Mouse (Mus musculus) heart, postnatal 0 days (tissue): ENCODE measurements around the gene Ddx39b. TPM values are rescaled to one million over a fixed set of nuclear protein-coding genes. Genes with fewer than 3 reads are reported as not detected.

Experiments
- ATAC-seq: fragments of 200-750 bp; cut with Nextera tagmentation; 2 replicates; pipeline ENCODE4 v1.8.0; 2017; ENCODE audit warnings: low read depth, moderate number of reproducible peaks, moderate library complexity; ENCODE audit not compliant: insufficient read depth
- DNase-seq: peaks from one replicate; pipeline ENCODE4 v3.0.0-alpha.2; 2016; ENCODE audit warnings: low spot score
- H3K27ac ChIP-seq: fragments of 300-500 bp; sonication (generic); 2 replicates; pipeline ENCODE4 v1.5.1; 2014; ENCODE audit warnings: low read depth, mild to moderate bottlenecking
- H3K27me3 ChIP-seq: fragments of 300-500 bp; sonication (generic); 2 replicates; pipeline ENCODE4 v1.6.1; 2014; ENCODE audit warnings: low read length, mixed read lengths; ENCODE audit not compliant: control insufficient read depth, insufficient read depth
- H3K36me3 ChIP-seq: fragments of 300-500 bp; sonication (generic); replicated peaks from 2 replicates; pipeline ENCODE4 v1.6.1; 2014; ENCODE audit warnings: low read length, mixed read lengths; ENCODE audit not compliant: control insufficient read depth, insufficient read depth
- H3K4me1 ChIP-seq: fragments of 300-500 bp; sonication (generic); 2 replicates; pipeline ENCODE4 v1.6.1; 2014; ENCODE audit warnings: antibody characterized with exemption; ENCODE audit not compliant: control insufficient read depth, insufficient read depth
- H3K4me2 ChIP-seq: fragments of 300-500 bp; sonication (generic); 2 replicates; pipeline ENCODE4 v1.6.1; 2014; ENCODE audit warnings: low read depth, mild to moderate bottlenecking, low read length, moderate library complexity
- H3K4me3 ChIP-seq: fragments of 300-500 bp; sonication (generic); 2 replicates; pipeline ENCODE4 v1.5.1; 2014; ENCODE audit warnings: low read depth, low read length
- H3K9ac ChIP-seq: fragments of 300-500 bp; sonication (generic); replicated peaks from 2 replicates; pipeline ENCODE4 v1.6.1; 2014; ENCODE audit warnings: low read depth, low read length, mixed read lengths
- H3K9me3 ChIP-seq: fragments of 300-500 bp; sonication (generic); replicated peaks from 2 replicates; pipeline ENCODE4 v1.6.1; 2016; ENCODE audit warnings: low read length; ENCODE audit not compliant: control insufficient read depth
- CTCF ChIP-seq: IDR thresholded peaks from 2 replicates; pipeline ENCODE4 v1.5.1; 2016; ENCODE audit warnings: antibody characterized with exemption, control low read depth, low read depth
- EP300 ChIP-seq: IDR thresholded peaks from 2 replicates; pipeline ENCODE4 v1.6.1; 2016; ENCODE audit warnings: antibody characterized with exemption, low read depth
- WGBS: fragments of 180-500 bp; shearing (Covaris S2); extraction: QIAGEN DNeasy Blood & Tissue Kit; methylation state at CpG from one replicate; pipeline ENCODE4 v1.1.7; 2014; 5-methylcytosine and 5-hydroxymethylcytosine counted together
- polyA plus RNA-seq: library from polyadenylated mRNA; unstranded; fragments of >200 nt; fragmentation: Nextera tagmentation; extraction: Ambion mirVana; gene quantifications from 2 replicates; pipeline ENCODE4 v1.2.1, GENCODE M21; 2015
- total RNA-seq: library from RNA; depleted of rRNA; stranded (reverse); fragments of >200 nt; gene quantifications from 2 replicates; pipeline ENCODE4 v1.2.3, GENCODE M21; 2014; ENCODE audit warnings: low replicate concordance

The Ddx39b gene
- total and polyA plus RNA-seq, 2 experiments from 2014 or later = 131 to 162 TPM

DNA sequence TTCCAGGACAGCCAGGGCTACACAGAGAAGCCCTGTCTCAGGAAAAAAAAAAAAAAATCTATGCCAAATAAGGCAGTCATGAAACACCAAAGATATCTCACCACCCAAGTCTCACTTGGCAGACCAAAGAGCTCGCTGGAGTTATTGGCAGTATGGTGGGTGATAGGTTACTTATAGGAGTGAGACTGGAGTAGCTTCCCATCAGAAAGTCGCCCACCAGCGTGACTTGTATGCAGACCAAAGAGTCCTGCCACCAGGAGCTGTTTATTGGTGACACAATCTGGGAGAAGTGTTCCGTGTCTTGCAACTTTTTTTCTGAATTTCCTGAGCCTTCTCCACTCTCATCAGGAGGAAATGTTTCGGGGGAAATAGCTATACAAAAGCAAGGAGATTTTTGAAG lies 1.8 kb upstream of the Ddx39b start:
- Histone ChIP-seq H3K27me3 (no peaks in the 10 kb centered on the region), H3K4me2 (no peak overlapping the region), H3K36me3 (peaks cover 16% of the 10 kb centered on the region), H3K27ac (peak overlapping the region; percentile 100), H3K9ac (no peak overlapping the region), H3K4me3 (no peak overlapping the region), H3K9me3 (no peaks in the 10 kb centered on the region), H3K4me1 (peaks cover 24% of the 10 kb centered on the region)
- 79% methylated on average over 5 of the region's 5 CpGs for WGBS
- ATAC-seq = no peak
- DNase-seq = no peak
- no peak for TF ChIP-seq CTCF
- TF ChIP-seq EP300 = no peak

DNA sequence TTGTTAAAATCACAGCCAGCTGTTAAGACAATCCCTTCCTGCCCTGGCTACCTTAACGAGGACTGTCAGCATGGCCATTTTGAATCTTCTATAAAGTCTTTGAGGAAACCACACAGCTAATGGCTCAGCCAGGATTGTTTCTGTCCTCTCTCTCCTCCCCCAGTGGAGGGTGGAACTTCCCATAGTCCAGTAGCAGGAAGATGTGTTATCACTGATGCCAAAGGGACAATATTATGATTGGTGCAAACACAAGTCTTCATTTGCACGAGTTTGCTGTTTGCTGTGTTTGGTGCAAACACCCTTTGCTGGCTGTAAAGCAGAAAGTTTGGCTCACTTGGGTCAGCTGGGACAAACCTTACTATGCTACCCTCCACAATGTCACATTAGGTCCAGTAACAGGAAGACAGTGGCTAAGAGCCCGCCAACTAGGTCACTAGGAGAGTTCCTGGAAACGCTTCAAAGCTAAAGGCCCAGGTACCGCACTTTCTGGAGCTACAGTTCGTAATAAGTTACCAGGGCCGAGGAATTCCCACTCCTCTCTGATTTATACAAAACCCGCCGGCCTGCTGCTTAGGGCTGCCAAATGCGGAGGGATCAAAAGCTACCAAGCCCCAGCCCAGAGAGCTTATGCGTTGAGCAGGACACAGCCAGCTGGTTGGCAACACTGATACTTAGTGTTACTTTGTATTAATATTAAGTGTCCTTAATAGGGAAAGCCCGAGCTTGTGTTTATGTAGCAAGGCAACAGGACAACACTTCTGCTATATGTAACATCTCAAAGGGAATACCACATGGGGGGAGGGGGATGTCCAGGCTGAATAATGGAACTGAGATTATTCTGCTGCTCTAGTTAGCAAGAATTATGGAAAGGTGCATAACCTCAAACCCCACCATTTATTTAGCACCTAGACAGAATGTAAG lies 902 bp upstream of the Ddx39b start:
- Histone ChIP-seq H3K27me3 (no peaks in the 10 kb centered on the region), H3K4me3 (peak overlapping the region; percentile 90), H3K9me3 (no peaks in the 10 kb centered on the region), H3K4me1 (peaks cover 24% of the 10 kb centered on the region), H3K9ac (peak overlapping the region; percentile 17; the same call in 1 of the 2 replicates), H3K27ac (peak overlapping the region; percentile 100), H3K36me3 (peaks cover 25% of the 10 kb centered on the region), H3K4me2 (peak overlapping the region; percentile 77)
- ATAC-seq = 0 out of 2 replicates have a peak, but pooled peaks have one; percentile 0
- DNase-seq = no peak
- WGBS = 33% methylated on average over 12 of the region's 12 CpGs
- TF ChIP-seq EP300 = no peak
- TF ChIP-seq CTCF = no peak

DNA sequence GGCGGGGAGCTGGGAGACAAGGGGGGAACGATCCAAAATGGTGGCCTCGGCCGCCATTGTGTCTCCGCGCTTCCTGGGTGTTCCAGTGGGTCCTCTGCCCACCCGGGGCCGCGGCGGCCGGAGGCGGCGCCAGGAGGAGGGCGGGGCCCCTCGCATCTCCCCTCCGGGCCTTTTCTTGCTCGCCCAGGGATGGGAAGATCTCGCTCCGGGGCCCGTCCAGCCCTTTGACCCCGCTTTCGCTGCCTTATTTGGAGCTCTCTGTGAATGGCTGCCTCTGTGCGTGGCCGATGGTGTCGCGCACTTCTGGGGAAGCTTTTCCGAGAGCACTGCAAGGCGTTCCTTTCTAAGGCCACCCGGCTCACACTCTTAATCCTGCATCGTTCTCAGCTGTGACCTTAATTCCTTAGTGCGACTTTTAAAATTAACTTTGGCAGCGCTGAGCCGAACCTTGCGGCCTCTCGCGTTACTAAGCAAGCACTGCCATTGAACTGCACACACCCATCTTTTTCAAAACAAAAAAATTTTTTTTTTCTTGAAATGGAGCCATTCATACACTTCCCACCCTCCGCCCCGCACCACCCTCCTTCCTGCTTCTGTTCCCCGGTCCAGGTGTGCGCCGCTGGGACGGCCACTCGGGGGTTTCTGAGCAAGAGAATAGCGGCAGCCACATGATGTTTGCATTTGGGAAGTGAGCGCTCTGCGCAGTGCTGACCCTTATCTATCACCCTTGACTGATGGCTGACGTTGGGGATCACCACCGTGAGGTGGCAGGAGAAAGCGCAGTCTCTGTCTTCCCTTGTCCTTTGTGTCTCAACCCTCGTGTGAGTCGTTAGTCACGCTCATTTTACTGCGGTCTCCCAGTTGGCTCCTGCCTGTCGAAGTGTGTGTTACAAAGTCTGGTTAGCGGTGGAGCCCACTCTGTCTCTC lies 732 bp downstream of the Ddx39b start:
- H3K36me3 ChIP-seq = peaks cover 42% of the 10 kb centered on the region
- no peaks in the 10 kb centered on the region for H3K27me3 ChIP-seq
- peak overlapping the region; percentile 100 for H3K27ac ChIP-seq
- peak; percentile 43 for ATAC-seq
- H3K9ac ChIP-seq = peak overlapping the region; percentile 98
- peak overlapping the region; percentile 77 for H3K4me2 ChIP-seq
- DNase-seq = peak; percentile 76
- H3K9me3 ChIP-seq = no peaks in the 10 kb centered on the region
- H3K4me3 ChIP-seq = peak overlapping the region; percentile 90
- no peak for TF ChIP-seq CTCF
- TF ChIP-seq EP300 = no peak; the same call in 1 of the 2 replicates
- under 1% methylated on average over 55 of the region's 55 CpGs for WGBS
- peaks cover 24% of the 10 kb centered on the region for H3K4me1 ChIP-seq

DNA sequence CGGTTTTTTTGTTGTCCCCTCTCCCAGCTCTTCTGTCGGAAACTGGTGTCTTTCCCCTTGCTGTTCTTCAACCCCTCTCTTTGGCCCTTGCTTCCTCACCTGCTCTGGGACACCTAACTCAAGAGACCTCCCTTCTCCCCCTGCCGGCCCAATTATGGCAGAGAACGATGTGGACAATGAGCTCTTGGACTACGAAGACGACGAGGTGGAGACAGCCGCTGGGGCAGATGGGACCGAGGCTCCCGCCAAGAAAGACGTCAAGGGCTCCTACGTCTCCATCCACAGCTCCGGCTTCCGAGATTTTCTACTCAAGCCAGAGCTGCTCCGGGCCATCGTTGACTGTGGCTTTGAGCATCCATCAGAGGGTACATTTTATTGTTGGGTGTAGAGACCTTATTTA lies 1.5 kb downstream of the Ddx39b start:
- peaks cover 50% of the 10 kb centered on the region for H3K36me3 ChIP-seq
- 4% methylated on average over 16 of the region's 16 CpGs for WGBS

DNA sequence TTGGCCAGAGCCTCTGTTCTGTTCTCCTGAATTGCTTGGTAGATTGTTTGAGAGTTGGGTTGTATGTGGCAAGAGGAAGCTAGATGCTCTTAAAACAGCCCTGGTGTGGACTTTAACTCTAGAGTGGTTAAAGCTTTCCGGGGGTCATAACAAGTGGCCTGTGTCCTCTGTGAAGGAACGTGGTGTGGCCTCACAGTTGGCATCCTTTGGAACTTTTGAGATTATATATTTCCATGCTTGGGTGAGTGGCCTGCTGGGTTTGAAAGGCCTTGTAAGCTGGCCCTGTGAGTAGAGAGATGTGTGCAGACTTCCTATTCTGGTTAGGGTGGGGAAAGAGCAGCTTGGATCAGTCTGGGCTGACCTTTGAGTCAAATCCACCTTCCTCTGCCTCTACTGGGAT lies 3.5 kb downstream of the Ddx39b start:
- no peak overlapping the region for H3K4me3 ChIP-seq
- no peak for TF ChIP-seq EP300
- no peak for TF ChIP-seq CTCF
- WGBS = 43% methylated on average over 2 of the region's 2 CpGs
- ATAC-seq (no peak), DNase-seq (no peak)
- H3K4me2 ChIP-seq = no peak overlapping the region
- no peaks in the 10 kb centered on the region for H3K27me3 ChIP-seq
- no peak overlapping the region for H3K27ac ChIP-seq
- no peak overlapping the region for H3K9ac ChIP-seq
- H3K36me3 ChIP-seq = peaks cover 69% of the 10 kb centered on the region
- no peaks in the 10 kb centered on the region for H3K9me3 ChIP-seq
- H3K4me1 ChIP-seq = peaks cover 24% of the 10 kb centered on the region

More for the DNA sequence above, 1.5 kb downstream of the Ddx39b start:
- Histone ChIP-seq H3K9me3 (no peaks in the 10 kb centered on the region), H3K9ac (peak overlapping the region; percentile 98), H3K4me2 (peak overlapping the region; percentile 77), H3K4me3 (peak overlapping the region; percentile 90), H3K4me1 (peaks cover 24% of the 10 kb centered on the region), H3K27me3 (no peaks in the 10 kb centered on the region), H3K27ac (peak overlapping the region; percentile 100)
- TF ChIP-seq CTCF = 0 out of 2 replicates have a peak, but pooled peaks have one; percentile 7
- TF ChIP-seq EP300 = no peak
- DNase-seq = no peak
- ATAC-seq = no peak
